Mouse (Mus musculus) gonadal fat pad, adult 2 months (tissue): Measurements from ENCODE around the gene Mfsd6l. TPM values are rescaled to one million over a fixed set of nuclear protein-coding genes. Genes with fewer than 3 reads are reported as not detected.

Experiments
- DNase-seq: peaks from one replicate; pipeline ENCODE4 v3.0.0-alpha.2; 2012; ENCODE audit warnings: low read depth
- polyA plus RNA-seq: library from polyadenylated mRNA; depleted of rRNA; stranded (reverse); fragments of >200 nt; gene quantifications from 2 replicates; pipeline ENCODE4 v1.2.3, GENCODE M21; 2012; rRNA removed

The Mfsd6l gene
- 5.3 and 6.2 TPM in 2 replicates for polyA plus RNA-seq

- no peak for DNase-seq
Measured at GRCm38 (mm10) chr11:68555918-68556584, at the start of gene Mfsd6l. TSS of gene Mfsd6l (plus strand) at chr11:68556186.

DNA sequence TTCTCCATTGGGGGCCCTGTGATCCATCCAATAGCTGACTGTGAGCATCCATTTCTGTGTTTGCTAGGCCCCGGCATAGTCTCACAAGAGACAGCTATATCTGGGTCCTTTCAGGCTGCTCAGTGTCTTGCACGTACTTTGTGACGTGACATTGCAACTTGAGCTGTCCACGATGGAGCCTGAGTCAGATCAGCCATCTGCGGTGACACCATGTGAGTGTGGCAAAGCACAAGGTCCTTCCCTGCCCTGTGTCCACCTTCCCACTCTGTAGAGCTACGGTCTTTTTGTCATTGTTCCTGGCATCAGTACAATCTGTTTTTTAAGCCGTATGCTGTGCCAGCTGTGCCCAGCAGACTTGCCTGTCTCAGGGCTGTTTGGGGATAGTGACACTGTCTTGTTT, 48.7 kb upstream of the Mfsd6l start:
- DNase-seq = no peak

DNA sequence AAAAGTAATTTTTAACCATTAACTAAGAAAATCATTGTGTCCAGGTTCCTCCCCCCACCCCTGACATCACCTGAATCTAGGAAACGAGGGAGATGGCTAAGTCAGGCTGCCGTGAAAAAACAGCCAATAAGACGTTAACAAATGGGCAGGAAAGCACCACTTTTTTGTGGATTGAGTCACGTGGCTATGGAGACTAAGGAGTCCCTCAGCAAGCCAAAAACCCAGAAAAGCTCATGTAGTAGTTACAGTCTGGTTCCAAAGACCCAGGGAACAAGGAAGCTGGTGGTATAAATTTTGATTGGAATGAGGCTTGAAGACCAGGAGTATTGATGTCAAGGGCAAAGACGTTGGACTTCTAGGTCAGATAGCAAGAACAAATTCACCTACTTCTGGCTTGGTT, 47.4 kb upstream of the Mfsd6l start:
- no peak for DNase-seq

- DNase-seq = no peak
Measured at GRCm38 (mm10) chr11:68509194-68509593, 46.8 kb upstream of the Mfsd6l start.

DNA sequence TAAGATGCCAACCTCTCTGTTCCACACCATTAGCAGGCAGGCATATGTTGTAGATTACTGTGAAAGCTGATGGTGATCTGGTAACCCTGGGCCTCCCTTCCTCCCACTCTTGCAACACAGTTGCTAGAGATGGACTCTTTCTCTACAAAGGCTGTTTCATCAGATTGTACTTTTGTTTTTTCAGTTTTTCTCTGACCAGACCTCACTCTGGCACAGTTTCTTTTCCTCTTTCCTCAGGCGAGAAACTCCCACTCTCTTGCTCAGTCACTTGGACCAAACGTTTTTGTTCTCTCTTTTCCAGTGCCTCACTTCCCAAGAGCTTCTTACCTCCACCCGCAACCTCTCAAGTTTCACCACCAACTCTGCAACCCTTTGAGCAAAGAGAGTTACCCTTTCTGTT, 42.0 kb upstream of the Mfsd6l start:
- no peak for DNase-seq

- no peak for DNase-seq
Measured at GRCm38 (mm10) chr11:68519362-68519761, 36.6 kb upstream of the Mfsd6l start.

GRCm38 (mm10) chr11:68519815-68520214, 36.2 kb upstream of the Mfsd6l start:
- DNase-seq = no peak

DNA sequence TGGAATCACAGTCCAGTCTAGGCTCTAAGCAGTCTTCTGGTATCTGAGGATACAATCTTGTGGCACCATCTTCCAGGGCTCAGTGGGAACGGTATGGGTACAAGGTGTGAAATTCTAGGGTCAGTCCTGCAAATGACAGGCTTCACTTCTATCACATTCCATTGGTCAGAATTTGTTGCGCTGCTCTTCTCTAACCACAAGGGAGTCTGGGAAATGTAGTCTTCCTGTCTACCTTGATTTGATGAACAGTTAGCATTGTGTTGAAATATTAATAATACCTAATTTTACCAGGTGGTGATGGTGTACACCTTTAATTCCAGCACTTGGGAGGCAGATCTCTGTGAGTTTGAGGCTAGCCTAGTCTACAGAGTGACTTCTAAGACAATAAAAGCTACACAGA, 35.5 kb upstream of the Mfsd6l start:
- no peak for DNase-seq

DNA sequence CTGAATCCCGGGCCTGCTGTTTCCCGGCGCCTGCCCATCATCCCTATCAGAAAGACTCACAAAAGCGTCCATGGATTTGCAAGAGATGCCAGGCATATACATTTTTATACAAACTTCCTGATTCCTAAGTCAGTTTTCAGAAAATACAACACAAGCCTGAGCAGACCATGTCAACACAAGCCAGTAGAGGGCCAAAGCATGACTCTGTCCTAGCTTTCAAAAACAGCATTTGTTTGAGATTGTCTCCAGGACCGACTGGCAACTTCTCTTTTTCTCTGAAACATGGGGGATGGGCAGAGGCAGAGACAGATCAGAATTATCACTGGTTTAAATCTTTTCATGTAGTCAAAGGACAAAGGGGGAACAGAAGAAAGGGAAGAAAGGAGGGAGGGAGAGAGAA, 34.6 kb upstream of the Mfsd6l start:
- no peak for DNase-seq

- DNase-seq = no peak
Measured at GRCm38 (mm10) chr11:68526441-68526840, 29.5 kb upstream of the Mfsd6l start.

GRCm38 (mm10) chr11:68531066-68531806, 24.8 kb upstream of the Mfsd6l start:
- DNase-seq = no peak

- no peak for DNase-seq
Measured at GRCm38 (mm10) chr11:68531941-68532535, 23.9 kb upstream of the Mfsd6l start.

GRCm38 (mm10) chr11:68532773-68533172, 23.2 kb upstream of the Mfsd6l start:
- no peak for DNase-seq

DNA sequence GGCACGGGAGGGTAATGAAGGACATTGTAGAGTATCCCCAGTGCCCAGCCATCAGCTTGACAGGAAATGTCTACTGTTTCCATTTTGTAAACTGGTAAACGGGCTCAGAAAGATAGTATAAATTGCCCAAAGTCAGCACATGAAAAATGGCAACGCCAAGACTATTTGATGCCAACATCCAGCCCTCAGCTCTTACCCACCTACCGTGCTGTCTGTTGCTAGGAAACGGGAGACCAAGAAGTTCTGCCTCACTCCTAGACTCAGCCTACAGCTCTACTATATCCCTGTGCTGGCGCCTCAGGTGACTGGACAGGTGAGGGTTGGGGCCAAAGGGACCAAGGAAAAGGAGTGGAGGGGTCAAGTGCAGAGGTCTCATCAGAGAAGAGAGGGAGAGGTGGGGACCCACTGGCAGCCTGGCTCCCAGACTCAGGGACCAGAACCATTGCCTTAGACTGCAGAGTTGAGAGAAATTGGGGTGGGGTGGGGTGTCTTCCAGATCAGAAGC, 22.0 kb upstream of the Mfsd6l start:
- DNase-seq = no peak

DNA sequence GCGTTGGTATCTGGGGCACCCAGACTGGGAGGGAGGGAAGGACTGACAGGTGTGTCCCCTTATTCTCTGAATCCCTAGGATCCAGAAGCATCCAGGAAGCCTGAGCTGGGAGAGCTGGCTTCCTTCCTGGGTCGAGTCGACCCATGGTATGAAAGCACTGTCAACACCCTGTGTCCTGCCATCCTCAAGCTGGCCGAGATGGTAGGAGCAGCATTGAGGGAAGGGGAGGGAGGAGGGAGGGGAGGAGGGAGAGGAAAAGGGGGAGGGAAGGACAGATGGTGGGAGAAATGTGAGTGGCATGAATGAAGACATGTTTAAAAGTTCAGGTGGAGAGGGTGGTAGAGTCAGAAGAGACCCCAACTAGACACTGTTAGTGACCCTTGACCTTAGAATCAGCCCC, 20.0 kb upstream of the Mfsd6l start:
- no peak for DNase-seq

- no peak for DNase-seq
Measured at GRCm38 (mm10) chr11:68536465-68536864, 19.5 kb upstream of the Mfsd6l start.

DNA sequence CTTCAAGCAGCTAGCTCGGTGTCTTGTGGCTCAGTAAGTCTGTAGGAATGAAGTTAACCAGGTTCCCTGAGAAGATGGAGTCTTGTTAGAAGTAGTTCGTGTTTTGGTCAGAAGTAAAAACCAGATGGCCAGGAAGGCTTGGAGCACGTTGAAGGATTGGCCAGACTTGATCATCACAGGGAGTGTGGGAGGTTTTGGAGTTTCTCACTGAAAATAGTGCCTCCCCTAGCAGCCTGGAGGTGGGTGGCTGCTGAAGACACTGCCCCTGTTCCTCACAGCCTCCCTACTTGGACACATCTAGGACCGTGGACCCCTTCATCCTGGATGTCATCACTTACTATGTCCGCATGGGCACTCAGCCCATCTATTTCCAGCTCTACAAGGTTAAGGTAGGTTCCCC, 16.4 kb upstream of the Mfsd6l start:
- DNase-seq = no peak

DNA sequence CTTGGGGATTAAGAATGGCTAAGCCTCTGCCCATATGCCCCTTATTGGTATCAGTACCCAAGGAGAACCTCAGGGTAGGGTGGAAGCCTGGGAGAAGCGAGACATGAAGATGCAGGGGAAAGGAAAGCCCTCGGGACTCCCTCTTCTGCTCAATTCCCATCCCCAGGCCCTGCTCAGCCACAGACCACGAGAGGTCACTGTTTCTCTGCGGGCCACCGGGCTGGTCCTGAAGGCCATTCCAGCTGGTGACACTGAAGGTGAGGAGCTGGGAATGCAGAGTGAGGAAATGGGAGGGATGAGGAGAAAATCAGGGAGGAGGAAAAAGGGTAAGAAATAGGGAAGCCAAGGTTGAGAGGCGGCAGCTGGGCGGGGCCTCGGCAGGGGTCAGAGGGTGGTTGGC, 11.4 kb upstream of the Mfsd6l start:
- no peak for DNase-seq

- DNase-seq = no peak
Measured at GRCm38 (mm10) chr11:68545172-68545571, 10.8 kb upstream of the Mfsd6l start.

DNA sequence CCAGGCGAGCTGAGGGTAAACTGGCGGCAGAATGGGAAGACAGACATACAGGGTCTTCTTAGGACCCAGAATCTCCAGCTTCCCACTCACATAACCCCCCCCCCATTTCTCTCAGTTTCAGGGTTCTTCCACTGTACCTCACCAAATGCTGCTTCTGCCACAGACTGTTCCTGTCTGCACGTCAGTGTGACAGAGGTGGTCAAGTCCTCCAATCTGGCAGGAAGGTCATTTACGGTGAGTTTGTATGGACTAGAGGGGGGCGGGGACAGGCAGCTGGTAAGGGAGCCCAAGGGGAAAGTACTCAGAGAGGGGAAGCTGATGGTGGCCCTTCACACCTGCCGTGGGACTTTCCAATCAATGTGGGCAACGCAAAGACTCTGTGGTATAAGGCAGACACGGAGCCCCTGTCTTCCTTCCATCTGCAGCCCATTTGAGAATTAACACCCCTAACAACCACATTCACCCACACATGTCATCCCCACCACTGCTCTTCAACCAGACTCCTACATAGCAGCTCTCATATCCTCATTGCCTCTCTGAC, 10.2 kb upstream of the Mfsd6l start:
- no peak for DNase-seq

GRCm38 (mm10) chr11:68547484-68547883, 8.5 kb upstream of the Mfsd6l start:
- no peak for DNase-seq

DNA sequence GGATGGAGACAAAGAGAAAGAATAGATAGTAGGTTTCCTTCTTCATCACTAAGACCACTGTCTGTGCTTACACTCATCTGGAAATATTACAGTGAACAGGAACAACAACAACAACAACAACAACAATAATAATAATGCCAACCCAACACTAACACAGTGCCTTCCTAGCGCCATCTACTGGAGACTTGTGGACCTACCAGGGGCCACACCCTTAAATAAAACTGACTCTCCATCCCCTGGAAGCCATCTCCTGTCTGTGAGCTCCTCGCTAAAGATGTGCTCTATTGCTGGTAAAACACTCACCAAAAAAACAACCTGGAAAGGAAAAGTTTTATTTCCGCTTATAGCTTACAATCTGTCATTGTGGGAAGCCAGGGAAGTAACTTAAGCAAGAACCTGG, 6.4 kb upstream of the Mfsd6l start:
- DNase-seq = no peak

DNA sequence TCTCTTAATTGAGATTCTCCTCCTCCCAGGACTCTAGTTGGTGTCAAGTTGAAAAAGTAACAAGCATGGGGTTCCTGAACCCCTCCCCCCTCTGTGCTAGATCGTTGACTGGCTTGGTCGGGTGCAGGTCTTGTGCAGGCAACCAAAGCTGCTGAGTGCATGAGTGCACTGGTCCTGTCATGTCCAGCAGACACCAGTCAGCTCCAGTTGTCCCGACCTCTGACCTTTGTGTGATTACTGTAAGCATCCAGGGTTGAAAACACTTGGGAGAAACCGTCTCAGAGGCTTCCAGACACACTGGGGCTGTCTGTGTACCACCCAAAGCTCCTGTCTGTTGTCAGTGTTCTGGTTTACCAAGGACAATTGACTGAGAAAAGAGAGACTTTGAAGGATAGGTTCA, 5.6 kb upstream of the Mfsd6l start:
- no peak for DNase-seq
